Mouse (Mus musculus) ovary, postnatal 14 days (tissue): Measurements from ENCODE around the gene Camkk2.

ENCODE experiments used
- DNase-seq: peaks from one replicate; pipeline ENCODE4 v3.0.0; 2022; ENCODE audit warnings: low spot score

Camkk2 gene

DNA sequence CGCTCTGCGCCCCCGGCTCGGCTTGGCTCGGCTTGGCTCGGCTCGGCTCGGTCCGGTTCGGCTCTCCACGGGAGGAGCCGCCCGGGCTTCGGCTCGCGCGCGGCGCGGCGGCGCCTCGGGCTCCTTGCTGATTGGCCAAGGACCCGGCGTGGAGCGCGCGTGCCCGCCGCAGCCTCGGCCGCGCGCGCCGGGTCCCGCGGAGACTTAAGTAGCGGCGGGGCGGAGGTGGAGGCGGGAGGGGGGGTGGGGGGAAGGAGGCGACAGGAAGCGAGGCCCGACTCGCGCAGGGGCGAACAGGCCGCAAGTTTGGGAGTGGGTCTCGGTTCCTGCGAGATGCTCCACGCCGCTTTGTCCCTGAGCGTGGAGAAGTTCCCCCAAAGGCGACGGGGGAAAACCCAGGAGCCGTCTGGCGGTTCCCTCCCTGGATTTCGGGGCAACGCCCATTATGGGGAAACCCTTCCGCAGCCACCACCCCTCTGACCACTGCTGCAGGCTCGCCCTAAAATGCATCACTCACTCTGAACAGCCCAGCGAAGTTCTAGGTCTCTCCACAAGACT, at the start of gene Camkk2:
Gene Camkk2 (minus strand): TSS at position 133 of the 558 bp plus-strand sequence.
- DNase-seq = peak; percentile 74

GRCm38 (mm10) chr5:122825099-122825498, 45.9 kb upstream of the Camkk2 start:
- no peak for DNase-seq

GRCm38 (mm10) chr5:122824450-122824849, 45.2 kb upstream of the Camkk2 start:
- no peak for DNase-seq

DNA sequence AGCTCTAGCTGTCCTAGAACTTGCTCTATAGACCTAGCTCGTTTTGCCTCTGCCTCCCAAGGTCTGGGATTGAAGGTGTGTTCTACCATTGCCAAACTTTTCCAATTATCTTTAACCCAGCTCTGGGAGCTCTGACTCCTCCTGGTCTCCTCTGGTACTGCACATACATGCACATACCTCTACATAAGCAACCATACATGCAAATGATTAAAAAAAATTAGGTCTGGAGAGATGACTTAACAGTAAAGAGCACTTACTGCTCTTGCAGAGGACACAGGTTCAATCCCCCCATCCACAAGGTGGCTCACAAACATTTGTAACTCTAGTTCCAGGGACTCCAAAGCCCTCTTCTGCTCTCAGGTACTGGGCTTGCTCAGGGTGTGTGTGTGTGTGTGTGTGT, 44.8 kb upstream of the Camkk2 start:
- DNase-seq = no peak

- DNase-seq = no peak
These were observed 43.2 kb upstream of the Camkk2 start for GRCm38 (mm10) chr5:122822441-122822840.

GRCm38 (mm10) chr5:122821524-122821885, 42.3 kb upstream of the Camkk2 start:
- no peak for DNase-seq

- DNase-seq = peak; percentile 84
These were observed 41.7 kb upstream of the Camkk2 start, which contains the start of gene Anapc5 for GRCm38 (mm10) chr5:122820777-122821523. Gene Anapc5 (minus strand): TSS chr5:122821339.

DNA sequence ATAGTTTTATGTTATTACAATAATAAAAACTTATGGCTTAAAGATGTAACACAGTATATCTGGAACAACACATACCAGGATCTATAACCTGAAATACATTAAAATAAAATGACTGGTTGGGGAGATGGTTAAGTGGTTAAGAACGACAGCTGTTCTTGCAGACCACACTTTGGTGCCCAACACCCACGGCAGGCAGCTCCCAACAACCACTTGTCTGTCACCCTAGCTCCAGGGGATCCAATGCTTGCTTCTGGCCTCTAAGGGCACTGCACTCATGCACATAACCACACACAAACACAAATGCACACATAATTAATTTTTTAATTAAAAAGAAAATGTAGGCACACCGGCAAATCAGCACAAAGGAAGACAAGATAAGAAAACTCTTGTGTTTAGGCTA, 33.5 kb upstream of the Camkk2 start:
- no peak for DNase-seq

- DNase-seq = no peak
These were observed 32.3 kb upstream of the Camkk2 start for GRCm38 (mm10) chr5:122811364-122812079.

DNA sequence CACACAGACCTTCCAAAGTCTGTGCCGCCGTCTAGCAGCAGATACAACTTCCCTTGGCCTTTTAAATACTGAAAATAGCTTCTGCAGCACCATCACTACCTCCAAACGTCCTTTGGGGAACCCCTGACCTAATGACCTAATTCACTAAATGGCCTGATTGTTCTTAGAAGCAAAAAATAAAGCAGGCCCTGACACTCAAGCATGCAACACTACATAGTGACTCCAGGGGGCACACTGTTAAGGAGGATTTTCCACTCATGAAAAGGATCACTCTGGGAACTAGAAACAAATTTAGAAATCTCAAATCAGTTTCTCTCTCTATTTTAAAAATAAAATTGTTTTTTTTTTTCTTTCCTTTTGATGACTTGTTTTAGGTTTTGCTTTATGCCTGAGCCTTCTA, 26.3 kb upstream of the Camkk2 start:
- no peak for DNase-seq

DNA sequence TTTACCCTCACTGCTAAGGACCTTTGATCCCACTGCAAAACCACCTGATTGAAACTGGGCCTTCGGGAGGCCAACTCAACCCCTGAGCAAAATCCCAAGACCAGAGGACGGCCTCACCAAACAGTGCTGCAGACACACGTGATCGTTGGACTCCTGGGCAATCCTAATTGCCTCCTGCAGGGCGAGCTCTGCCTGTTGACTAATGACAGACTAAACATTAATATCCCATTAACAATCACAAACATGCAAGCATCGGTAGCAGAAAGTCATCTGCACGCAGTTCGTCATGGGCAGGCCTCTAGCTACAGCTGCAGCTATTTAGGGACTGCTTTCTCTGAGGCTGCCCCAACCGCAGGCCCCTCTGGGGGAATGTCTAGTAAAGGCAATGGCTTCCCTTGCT, 23.5 kb upstream of the Camkk2 start:
- DNase-seq = no peak

- no peak for DNase-seq
These were observed 22.5 kb upstream of the Camkk2 start for GRCm38 (mm10) chr5:122801684-122802083.

GRCm38 (mm10) chr5:122800345-122801010, 21.3 kb upstream of the Camkk2 start:
- DNase-seq = no peak

- DNase-seq = no peak
These were observed 20.5 kb upstream of the Camkk2 start for GRCm38 (mm10) chr5:122799379-122800344.

DNA sequence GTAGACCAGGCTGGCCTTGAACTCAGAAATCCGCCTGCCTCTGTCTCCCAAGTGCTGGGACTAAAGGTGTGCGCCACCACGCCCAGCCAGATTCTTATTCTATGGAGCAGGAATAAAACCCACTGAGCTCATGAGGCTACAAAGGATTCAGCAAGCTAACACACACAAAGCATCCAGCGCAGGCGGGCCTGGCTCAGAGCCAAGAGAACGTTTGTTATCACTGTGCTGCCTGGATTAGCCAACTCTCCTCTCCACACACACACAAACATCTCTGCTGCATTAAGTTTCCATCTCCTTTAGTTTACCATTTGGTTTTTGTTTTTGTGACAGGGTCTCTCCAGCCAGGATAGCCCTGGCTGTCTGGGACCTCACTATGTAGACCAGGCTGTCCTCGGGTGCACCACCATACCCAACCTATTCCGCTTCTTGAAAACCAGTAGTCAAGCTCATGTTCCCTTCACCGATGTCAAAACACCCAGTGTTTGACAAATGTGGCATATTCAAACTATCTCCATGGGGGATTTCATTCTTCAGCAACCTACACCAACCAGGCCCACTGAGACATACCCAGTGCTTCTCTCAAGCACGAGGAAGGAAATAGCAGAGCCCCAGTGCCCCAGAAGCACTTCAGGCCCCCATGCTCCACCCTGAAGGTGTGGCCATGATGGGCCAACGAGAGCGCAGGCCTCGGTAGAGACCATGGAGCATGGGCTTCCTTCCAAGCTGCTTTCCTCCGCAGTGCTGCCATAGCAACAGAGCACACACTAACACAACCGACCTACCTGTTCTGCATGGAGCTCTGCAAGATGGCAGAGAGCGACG, 19.6 kb upstream of the Camkk2 start:
- DNase-seq = peak; percentile 70

DNA sequence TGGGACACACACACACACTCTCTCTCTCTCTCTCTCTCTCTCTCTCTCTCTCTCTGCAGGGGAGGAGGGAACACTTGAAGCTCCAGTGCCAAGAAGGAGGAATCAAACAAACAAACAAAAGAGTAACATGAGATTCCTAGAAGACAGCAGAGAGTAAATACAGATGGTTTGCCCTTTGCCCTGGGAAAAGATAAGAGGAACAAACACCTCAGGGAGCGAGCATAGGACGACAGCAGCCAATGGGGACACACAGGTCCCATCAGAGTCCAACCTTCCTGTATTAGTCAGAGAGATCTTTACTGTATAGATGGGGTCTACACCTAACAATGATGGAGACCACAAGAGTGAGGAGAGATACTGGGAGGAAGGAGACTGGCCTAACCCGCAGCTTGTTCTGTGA, 18.7 kb upstream of the Camkk2 start:
- DNase-seq = no peak

GRCm38 (mm10) chr5:122788696-122789095, 9.5 kb upstream of the Camkk2 start:
- no peak for DNase-seq

DNA sequence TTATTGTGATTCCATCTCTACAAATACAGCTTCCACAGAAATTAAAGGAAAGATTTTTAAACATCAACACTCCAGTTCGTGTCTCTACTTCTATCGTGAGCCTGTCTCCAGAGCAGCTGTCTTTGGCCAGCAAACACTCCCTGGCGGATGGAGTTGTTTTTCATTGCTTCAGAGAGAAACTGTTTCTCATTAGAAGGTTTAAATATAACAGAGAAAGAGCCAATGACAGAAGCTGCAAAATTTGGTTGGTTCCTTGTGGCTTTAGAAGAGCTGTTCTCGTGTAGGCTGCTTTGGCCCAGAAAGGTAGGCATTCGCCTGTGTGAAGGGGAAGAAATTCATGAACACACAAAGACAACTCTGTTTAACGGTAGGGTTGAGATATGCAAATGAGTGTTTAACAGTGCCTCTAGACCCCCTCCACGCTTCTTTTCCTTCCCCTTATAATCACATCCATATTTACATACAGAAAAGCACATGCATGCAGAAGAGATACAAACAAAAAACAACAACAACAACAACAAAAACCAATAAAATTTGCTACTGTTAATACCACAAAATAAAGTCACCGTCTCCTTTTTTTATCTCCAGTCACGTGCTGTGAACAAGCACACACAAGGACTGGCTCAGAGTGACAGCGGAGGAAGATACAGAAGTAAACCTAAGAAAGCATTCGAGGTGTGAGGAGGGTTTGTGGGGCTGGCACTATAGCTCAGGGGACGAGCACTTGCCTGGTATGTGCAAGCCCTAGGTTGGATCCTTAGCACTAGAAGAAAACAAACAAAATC, 7.0 kb upstream of the Camkk2 start:
- no peak for DNase-seq

GRCm38 (mm10) chr5:122783726-122784406, 4.7 kb upstream of the Camkk2 start:
- DNase-seq = no peak
